Mouse (Mus musculus) spleen, postnatal 14 days (tissue): ENCODE results near the gene Clcnkb.

ENCODE experiments used
- DNase-seq, 2 experiments: peaks; one replicate each; pipeline ENCODE4 v3.0.0; 2021 to 2022; ENCODE audit warnings: low spot score in 2 of 2

Gene Clcnkb

GRCm38 (mm10) chr4:141435974-141436373, 20.2 kb upstream of the Clcnkb start, which contains the start of gene Srarp:
Srarp (minus strand) TSS chr4:141436105.
- no peak for DNase-seq

- DNase-seq, result no peak
Observed at GRCm38 (mm10) chr4:141433191-141433590, 17.4 kb upstream of the Clcnkb start.

GRCm38 (mm10) chr4:141432666-141433065, 16.9 kb upstream of the Clcnkb start:
- no peak for DNase-seq

- peak; percentile 47 to 68 for DNase-seq
Observed at GRCm38 (mm10) chr4:141430997-141431396, 15.2 kb upstream of the Clcnkb start.

GRCm38 (mm10) chr4:141429847-141430246, 14.0 kb upstream of the Clcnkb start:
- DNase-seq, result no peak

- no peak for DNase-seq
Observed at GRCm38 (mm10) chr4:141429381-141429780, 13.6 kb upstream of the Clcnkb start.

GRCm38 (mm10) chr4:141427921-141428320, 12.1 kb upstream of the Clcnkb start:
- no peak for DNase-seq

GRCm38 (mm10) chr4:141426796-141427745, 11.3 kb upstream of the Clcnkb start:
- DNase-seq, result no peak

- DNase-seq, result no peak
Observed at GRCm38 (mm10) chr4:141425484-141426479, 10.0 kb upstream of the Clcnkb start.

- no peak for DNase-seq
Observed at GRCm38 (mm10) chr4:141423691-141424431, 8.0 kb upstream of the Clcnkb start.

GRCm38 (mm10) chr4:141423288-141423687, 7.5 kb upstream of the Clcnkb start:
- DNase-seq, result no peak

GRCm38 (mm10) chr4:141422841-141423240, 7.0 kb upstream of the Clcnkb start:
- DNase-seq, result no peak

- no peak for DNase-seq
Observed at GRCm38 (mm10) chr4:141421423-141421822, 5.6 kb upstream of the Clcnkb start.

- no peak for DNase-seq
Observed at GRCm38 (mm10) chr4:141420886-141421285, 5.1 kb upstream of the Clcnkb start.

- DNase-seq, result no peak
Observed at GRCm38 (mm10) chr4:141420192-141420829, 4.5 kb upstream of the Clcnkb start, which contains the start of gene Hspb7. Hspb7 (plus strand) TSS chr4:141420779.

GRCm38 (mm10) chr4:141419398-141420191, 3.8 kb upstream of the Clcnkb start:
- no peak for DNase-seq

- DNase-seq, result no peak
Observed at GRCm38 (mm10) chr4:141411430-141411992, 4.3 kb downstream of the Clcnkb start.

- no peak for DNase-seq
Observed at GRCm38 (mm10) chr4:141408577-141408976, 7.2 kb downstream of the Clcnkb start.

GRCm38 (mm10) chr4:141406516-141407299, 9.1 kb downstream of the Clcnkb start:
- peak in 1 of 2 experiments; percentile 37 for DNase-seq
